Mouse (Mus musculus): ENCODE data around the gene Atoh8.

- no peak for TF ChIP-seq EP300 (IDR thresholded peaks at IDR 0.05; ENCODE audit: low read depth)
- TF ChIP-seq CTCF (IDR thresholded peaks at IDR 0.05; ENCODE audit: low read depth): no peak
Observed at GRCm38 (mm10) chr6:72223892-72224291, 11.5 kb downstream of the Atoh8 start.

Data from liver, embryonic 14.5 days (tissue).